23 mouse cellular contexts compared by ENCODE assay signal in the genomic region with DNA sequence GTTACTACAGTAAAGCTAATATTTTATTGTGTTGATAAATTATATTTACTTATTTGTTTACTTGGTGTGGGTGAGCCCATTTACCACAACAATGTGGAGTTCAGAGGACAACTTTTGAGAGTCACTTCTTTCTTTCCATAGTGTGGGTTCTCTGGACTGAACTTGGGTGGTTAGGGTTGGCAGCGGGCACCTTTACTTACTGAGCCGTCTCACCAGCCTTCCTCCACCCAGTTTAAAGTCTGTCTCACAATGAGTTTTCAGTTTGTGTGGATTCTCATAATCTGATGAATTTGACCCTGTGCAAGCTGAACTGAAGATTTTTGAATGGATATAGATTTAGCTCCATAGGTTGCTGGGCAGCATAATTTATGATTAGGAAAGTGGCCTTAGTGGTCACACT. TPM values are rescaled to one million over a fixed set of nuclear protein-coding genes. Genes with fewer than 3 reads are reported as not detected.
"Had no signal": no experiment of that assay in that cellular context is flagged by ENCODE, and none has a peak within 500 bp of the region (broad histone marks: within the 10 kb centered on the region; RNA-seq: fewer than 3 reads in every experiment).

No protein-coding gene starts in this region.

- H3K9ac ChIP-seq: neural tube, embryonic 13.5 days; neural tube, embryonic 15.5 days; stomach, embryonic 15.5 days had no signal

- H3K9me3 ChIP-seq: neural tube, embryonic 15.5 days; stomach, embryonic 15.5 days had no signal

- H3K27ac ChIP-seq: neural tube, embryonic 13.5 days; neural tube, embryonic 15.5 days; stomach, embryonic 15.5 days; stomach, postnatal 0 days had no signal

- H3K4me2 ChIP-seq: neural tube, embryonic 13.5 days; neural tube, embryonic 15.5 days; stomach, embryonic 15.5 days had no signal

- H3K4me1 ChIP-seq: neural tube, embryonic 13.5 days; neural tube, embryonic 15.5 days; stomach, embryonic 15.5 days had no signal

- DNase-seq: retina, postnatal 1 day; right cerebral cortex, adult 18-20 months; right cerebral cortex, postnatal 14 days; right cerebral cortex, postnatal 25 days; right cerebral cortex, postnatal 4 days; spleen, adult 18-20 months; thymus, adult 18-20 months; thymus, adult 2 months; thymus, postnatal 14 days; thymus, postnatal 25 days; thymus, postnatal 36 days; thymus, postnatal 4 days had no signal

- H3K4me3 ChIP-seq: neural tube, embryonic 13.5 days; neural tube, embryonic 15.5 days; stomach, embryonic 15.5 days had no signal

- H3K36me3 ChIP-seq: neural tube, embryonic 13.5 days; neural tube, embryonic 15.5 days; stomach, embryonic 15.5 days had no signal

- H3K27me3 ChIP-seq: neural tube, embryonic 13.5 days; neural tube, embryonic 15.5 days; stomach, embryonic 15.5 days had no signal

RNA-seq across cellular contexts. Expression of a gene that starts 53.5 kb away (rescaled TPM):
- polyA plus RNA-seq: neural tube, embryonic 13.5 days; neural tube, embryonic 14.5 days; neural tube, embryonic 15.5 days; small intestine, adult 2 months; spleen, adult 2 months; stomach, embryonic 14.5 days; stomach, embryonic 15.5 days; stomach, embryonic 16.5 days; stomach, postnatal 0 days; testis, adult 2 months; urinary bladder, adult 2 months had no signal
